Mouse (Mus musculus): ENCODE results near the gene Mdm2.
"Not testable (repeated sequence)": the region's sequence is repeated elsewhere in the genome, so short reads cannot be mapped to it uniquely, and the experiment has no call there.

Gene Mdm2

DNA sequence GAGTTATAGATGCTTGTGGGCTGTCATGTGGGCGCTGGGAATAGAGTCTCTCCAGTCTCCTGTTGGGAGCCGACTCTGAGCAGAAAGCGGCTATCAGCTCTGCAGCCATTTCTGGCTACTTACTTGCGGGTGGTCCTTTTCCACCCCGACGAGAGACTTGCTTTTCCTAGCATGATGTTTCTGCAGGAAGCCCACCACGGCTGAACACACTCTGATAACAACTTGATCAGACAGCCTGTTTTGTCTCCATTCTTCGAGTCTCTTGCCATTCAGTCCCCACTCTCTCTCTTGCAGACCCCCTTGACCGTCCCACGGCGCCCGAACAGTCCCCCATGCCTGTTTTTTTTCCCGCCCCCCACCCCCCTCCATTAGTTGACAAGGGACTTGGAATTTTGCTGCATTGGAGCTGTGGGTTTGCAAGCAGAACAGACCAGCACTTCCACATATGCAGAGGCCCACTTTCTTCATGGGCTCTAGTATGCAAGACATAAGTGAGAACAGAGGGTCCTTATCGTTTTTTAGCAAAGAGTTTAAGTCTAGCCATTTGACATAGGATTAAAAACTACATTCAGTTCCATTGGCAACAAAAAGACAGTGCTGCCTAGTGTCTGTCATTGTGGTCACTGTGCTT, 22.5 kb upstream of the Mdm2 start:
- no peak for DNase-seq (ENCODE audit: low spot score)

DNA sequence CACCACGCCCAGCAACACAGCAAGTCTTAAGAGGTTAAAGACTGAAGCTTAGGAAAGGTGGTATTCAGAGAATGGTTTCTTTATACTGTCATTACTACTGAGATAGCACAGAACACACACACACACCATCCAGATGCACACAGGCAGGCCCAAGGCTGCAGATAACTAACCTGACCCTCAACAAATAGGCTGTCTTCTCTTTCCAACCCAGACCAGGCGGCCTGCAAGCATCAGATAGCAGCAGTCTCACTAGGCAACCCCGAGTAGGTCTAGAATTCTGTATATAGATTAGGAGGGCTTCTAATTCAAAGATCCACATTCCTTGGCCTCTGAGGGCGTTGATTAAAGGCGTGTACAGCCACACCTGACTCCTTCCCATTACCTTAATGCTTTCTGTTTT, 21.6 kb upstream of the Mdm2 start:
- DNase-seq (ENCODE audit: low spot score) = no peak

DNA sequence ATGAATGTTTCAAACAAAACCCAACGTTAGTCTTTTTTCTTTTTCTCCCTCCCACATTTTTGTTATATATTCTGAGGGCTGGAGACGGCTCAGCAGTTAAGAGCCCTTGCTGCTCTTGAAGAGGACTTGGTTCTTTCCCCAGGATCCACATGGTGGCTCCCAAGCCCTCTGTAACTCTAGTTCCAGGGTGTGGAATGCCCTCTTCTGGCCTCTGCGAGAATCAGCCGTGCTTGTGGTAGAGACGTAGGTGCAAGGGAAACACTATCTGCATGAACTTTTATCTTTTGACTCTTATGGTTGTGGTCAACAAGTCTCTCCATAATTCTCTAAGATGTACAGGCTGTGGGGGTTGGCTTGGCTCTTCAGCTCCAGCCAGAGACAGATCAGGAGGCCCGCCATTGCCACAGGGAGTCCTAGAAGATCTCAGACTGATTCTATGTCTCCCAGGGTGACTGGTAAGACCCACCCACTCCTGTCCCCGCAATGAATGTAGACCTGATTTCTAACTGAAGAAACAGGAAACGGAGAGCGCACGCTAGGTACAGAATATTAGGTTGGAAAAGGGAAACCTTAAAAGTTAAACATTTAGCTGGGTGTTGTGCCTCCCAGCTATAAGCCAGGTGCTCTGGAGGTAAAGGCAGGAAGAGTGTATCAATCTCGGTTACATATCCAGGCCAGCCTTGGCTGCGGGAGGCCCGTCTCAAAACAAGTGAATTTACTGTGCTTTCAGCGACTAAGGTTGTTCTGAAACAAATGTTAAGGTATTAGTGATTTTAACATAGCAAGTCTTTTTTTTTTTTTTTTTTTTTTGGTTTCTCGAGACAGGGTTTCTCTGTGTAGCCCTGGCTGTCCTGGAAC, 20.9 kb upstream of the Mdm2 start:
- peak; percentile 63 for DNase-seq (ENCODE audit: low spot score)

DNA sequence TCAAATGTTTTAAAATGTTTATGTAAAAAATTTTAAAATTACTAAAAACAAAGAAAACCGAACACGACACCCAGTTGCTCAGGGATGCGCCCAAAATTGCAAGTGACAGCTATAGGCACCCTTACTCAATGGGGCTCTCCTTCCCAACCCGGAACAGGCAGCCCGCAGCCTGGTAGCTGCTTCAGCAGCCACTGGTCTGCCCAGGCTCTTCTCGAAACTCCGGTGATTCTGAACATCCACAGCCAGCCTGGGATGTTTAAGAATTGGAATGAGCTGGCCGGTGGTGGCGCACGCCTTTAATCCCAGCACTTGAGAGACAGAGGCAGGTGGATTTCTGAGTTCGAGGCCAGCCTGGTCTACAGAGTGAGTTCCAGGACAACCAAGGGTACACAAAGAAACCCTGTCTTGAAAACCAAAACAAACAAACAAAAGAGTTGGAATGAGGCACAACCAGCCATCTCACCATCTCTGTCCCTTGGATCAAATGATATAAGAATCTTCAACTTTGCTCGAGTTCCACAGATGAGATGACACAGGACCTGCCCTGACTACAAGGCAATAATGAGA, 20.2 kb upstream of the Mdm2 start:
- no peak for DNase-seq (ENCODE audit: low spot score)

DNA sequence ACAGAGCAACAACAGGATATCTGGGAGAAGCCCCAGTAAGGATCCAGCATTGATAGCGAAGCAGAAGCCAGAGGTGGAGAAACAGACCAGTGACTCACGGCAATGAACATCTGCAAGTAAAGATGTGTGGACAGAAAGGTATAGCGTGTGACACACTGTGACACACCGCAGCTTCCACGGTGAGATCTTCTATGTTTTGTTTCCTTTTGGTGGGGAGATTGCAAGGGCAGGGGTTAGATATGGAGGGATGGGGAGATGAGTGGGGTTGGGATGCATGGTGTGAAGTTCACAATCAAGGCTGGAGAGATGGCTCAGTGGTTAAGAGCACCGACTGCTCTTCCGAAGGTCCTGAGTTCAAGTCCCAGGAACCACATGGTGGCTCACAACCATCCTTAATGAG, 19.6 kb upstream of the Mdm2 start:
- DNase-seq (ENCODE audit: low spot score) = no peak

DNA sequence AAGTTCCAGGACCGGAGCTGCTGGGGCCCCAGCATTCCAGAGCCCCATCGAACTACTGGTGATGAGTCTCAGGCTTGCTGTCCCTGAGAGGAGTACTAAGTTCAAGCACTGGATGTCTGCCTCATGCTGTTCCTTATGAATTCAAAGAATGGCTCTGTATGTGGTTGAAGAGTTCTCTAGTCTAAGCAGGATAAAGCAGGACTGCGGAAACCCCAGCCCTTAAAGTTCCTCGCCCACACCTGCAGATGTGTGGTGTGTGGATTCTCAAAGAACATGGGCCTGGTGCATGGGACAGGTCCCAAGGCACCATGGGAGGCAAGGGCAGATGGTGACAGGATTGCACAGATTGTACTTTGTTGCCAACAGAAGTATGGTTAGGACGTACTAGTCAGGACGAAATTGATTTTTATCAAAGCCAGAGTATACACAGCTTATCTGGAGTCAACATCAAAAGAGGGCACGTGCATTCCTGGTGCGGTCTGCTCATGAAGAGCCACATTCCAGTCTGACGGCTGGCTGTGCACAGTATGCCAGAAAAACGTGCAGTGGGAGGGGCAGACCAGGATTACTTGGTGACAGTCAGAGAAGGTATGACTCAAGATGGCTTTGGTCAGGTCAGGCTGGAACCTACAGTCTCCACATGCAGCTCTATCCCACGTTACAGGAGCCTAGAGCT, 18.7 kb upstream of the Mdm2 start:
- no peak for DNase-seq (ENCODE audit: low spot score)

DNA sequence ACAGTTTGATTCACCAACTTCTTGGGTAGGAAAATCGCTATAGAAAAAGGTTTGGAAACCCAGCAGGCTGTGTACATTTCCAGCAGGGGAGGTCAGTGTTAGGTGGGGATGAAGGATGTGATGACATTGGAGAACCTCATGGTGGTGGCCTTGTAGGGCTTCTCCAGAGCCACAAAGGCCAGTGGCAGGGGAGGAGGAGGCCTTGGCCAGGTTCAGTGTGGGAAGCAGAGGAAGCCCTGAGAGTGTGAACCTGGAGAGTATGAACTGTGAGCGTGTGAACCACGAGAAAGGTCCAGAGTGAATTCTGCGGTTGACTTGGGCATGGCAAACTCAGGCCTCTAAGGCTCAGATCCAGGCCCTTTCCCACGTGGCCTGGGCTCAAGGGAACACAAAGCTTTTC, 18.0 kb upstream of the Mdm2 start:
- no peak for DNase-seq (ENCODE audit: low spot score)

DNA sequence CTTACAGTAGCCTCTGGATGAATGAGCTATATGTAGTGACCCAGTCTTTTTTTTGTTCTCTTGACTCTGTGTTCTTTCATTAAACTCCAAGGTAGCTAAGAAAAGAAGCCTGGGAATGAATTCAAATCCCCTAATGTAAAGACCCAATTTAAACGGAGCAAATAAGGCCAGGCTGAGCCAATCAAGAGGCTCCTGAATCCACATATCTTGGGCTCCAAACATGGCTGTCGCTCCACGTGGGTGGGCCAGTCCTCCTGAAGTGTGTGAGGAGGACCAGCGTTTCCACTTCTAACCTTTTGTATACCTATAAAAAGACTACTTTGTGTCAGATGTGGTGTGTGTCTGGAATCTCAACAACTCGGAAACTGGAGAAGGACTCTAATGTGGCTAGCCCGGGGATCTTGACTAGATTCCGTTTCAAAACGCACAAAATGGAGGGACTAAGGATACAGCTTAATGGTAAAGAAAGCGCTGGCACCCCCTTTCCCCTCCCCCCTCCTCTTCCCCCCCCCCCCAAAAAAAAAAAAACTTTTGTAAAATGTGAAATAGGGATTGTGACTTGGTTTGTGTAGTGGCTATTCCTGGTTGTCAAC, 17.1 kb upstream of the Mdm2 start:
- no peak for DNase-seq (ENCODE audit: low spot score)

DNA sequence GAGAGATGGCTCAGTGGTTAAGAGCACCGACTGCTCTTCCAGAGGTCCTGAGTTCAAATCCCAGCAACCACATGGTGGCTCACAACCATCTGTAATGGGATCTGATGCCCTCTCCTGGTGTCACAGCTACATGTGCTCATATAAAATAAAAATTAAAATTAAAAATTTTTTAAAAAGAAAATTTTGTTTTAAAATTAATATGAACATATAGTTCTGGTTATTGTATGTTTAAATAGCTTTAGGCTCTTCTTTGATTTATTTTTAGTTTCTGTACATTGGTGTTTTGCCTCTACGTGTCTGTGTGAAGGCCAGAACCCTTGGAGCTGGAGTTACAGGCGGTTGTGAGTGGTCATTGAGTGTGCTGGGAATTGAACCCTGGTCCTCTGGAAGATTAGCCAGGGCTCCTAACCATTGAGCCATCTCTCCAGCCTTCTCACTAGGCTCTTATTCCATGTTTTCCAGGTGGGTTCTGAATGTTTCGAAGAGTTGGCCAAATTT, 16.4 kb upstream of the Mdm2 start:
- DNase-seq (ENCODE audit: low spot score) = no peak

DNA sequence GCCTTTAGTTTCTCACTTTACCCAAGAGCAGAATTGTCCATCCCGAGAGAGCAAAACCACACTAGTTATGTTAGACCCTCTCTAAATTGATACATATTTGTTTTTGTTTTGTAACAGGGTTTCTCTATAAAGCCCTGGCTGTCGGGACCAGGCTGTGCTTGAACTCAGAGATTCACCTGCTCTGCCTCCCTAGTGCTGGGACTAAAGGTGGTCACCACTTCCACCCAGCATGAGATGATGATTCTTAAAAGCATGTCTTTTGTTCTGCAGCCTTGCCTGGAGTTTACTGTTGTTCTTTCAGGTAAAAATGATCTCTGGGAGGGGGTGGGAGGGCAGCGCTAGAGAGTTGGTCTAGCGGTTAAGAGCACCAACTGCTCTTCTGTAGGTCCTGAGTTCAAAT, 15.8 kb upstream of the Mdm2 start:
- DNase-seq (ENCODE audit: low spot score) = no peak

DNA sequence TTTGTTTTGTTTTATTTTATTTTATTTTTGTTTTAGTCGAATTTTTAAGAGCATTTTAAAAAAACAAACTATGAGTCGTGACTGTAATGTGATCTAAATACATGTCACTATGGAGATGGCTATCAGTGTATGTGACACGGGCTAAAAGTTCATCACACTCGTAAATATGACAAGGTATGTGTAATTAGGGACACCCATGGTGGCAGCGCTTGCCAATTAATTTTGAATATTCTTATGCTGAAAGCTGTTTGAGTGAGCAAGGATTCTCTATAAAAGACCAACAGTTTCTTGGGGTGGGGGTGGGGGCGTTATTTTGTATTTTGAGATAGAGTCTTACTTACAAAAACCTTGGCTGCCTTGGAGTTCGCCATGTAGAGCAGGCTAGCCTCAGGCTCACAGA, 15.1 kb upstream of the Mdm2 start:
- DNase-seq (ENCODE audit: low spot score) = no peak

DNA sequence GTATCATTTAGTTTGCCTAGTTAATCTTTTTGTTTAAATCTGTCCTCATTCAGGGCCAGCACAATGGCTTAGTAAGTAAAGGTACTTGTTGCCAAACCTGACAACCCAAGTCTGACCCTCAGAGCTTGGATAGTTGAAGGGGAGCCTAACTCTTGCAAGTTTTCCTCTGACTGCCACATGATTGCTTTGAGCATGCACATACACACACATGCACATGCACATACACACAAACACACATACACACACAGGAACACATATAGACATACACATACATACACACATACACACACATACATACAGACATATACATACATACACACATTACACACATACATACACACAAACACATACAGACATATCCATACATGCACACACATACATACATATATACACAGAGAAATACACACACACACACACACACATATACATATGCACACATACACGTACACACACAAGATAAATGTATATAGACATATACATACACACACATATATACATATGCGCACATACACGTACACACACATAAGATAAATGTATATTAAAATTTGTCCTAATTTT, 14.3 kb upstream of the Mdm2 start:
- DNase-seq (ENCODE audit: low spot score) = no peak

DNA sequence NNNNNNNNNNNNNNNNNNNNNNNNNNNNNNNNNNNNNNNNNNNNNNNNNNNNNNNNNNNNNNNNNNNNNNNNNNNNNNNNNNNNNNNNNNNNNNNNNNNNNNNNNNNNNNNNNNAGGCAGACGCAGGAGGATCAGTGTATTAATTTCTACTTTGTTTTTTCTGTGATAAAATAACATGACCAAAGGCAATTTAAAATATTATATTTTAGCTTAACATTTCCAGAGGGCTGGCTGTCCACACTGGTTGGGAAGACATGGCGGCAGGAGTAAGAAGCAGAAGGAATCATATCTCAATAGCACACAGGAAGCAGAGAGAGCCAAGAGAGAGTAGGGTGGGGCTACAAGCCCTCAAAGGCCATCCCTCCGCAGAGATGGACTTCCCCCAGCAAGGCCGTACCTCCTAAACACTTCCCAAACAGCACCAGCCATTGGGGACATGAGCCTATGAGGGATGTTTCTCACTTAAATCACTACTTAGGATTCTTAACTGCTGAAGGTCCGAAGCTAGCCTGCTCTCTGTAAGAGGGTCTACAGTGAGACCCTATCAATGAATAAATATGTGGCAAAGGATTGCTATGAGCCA, 13.7 kb upstream of the Mdm2 start:
- DNase-seq (ENCODE audit: low spot score) = no peak

DNA sequence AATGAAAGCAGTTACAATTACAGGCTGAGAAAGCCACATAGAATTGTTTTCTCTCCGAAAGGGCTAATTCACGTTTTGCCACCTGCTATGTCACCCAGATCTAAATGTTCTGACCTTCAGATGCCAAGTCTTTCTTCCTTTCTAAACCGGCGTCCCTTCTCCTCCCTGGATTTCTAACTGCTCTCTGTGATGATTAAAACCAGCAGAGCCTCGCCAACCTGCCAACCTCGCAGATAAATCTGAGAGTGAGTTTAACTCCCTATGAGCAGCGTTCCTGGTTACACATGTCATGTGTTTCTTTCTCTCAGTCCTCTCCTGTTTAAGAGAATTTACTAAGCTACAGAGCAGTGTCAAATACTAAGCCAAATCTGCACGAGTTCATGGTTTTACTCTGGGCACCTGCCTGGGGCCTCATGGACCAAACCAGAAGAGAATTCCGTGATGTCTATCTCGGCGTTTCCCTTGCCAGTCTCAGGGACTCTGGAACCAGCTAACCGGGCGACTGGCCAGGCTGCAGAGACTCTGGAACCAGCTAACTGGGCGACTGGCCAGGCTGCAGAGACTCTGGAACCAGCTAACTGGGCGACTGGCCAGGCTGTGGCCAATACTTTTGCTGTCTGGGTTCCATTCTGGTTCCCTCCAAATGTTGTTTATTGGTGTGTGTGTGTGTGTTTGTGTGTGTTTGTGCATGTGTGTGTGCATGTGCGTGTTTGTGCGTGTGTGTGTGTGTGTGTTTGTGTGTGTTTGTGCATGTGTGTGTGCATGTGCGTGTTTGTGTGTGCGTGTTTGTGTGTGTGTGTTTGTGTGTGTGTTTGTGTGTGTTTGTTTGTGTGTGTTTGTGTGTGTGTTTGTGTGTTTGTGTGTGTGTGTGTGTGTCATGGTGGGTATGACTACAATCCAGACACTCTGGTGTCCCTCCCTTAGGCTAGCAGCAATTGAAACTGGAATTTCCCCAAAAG, 7.9 kb upstream of the Mdm2 start:
- no peak for DNase-seq (ENCODE audit: low spot score)

DNA sequence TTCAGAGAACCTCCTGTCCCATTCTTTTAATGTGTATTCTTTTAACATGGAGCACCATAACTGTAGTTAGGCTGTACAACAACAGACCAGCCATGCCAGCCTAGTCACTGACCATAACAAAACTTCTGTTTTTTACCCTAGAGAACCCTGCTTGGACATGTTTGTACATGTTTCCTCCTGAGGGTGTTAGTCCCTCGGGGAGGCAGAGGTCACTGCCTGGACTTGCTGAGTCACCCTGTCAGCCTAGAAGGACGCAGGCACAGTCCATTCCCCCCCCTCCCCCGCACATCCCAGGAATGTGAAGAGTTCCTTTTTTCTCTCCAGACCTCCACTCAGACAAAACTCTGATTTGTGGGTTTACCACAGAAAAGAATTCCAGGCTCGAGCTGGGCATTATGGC, 7.0 kb upstream of the Mdm2 start:
- peak; percentile 78 for DNase-seq (ENCODE audit: low spot score)

DNA sequence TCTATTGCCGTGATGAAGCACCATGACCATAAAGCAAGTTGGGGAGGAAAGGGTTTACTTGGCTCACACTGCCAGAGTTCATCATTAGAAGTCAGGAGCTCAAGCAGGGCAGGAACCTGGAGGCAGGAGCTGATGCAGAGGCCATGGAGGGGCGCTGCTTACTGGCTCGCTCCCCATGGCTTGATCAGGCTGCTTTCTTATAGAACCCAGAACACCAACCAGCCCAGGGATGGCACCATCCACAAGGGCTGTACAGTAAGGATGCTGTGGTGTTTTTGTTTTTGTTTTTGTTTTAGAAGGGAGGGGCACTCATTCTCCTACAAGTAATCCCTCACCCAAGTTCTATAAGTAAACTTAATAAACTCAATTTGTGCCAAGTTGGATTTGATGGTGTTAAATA, 6.1 kb upstream of the Mdm2 start:
- no peak for DNase-seq (ENCODE audit: low spot score)

DNA sequence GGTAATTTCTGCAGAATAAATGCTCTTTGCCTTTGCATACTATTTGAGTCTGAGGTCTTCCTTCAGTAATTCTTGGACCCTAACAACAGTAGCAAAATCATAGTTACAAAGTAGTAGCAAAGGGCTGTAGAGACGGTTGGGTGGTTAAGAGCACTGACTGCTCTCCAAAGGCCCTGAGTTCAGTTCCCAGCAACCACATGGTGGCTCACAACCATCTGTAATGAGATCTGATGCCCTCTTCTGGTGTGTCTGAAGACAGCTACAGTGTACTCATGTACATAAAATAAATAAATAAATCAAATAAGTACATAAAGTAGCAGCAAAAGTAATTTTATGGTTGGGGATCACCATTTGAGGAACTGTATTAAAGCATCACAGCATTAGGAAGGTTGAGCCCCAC, 5.1 kb upstream of the Mdm2 start:
- not testable (repeated sequence) for DNase-seq (ENCODE audit: low spot score)

DNA sequence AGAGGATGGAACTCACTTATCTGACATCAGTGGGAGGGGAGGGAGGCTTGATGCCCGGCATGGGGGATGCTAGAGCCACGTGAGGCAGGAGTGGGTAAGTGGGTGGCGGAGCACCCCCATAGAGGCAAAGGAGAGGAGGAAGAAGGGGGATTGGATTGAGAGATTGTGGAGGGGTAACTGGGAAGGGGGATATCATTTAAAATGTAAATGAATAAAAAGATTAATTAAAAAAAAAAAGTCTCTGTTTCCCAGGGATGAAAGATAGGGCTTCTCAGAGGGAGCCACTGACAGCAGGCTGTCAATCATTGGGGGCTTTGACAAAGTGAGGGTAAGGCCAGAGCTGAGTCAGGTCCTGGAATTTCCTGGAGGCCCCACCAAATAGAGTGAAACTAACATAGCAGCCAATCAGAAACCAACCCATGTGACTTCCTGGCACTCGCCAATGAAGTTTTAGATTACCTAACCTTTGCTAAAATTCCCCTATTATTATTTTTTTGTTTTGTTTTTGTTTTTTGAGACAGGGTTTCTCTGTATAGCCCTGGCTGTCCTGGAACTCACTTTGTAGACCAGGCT, 4.5 kb upstream of the Mdm2 start:
- DNase-seq (ENCODE audit: low spot score) = no peak

DNA sequence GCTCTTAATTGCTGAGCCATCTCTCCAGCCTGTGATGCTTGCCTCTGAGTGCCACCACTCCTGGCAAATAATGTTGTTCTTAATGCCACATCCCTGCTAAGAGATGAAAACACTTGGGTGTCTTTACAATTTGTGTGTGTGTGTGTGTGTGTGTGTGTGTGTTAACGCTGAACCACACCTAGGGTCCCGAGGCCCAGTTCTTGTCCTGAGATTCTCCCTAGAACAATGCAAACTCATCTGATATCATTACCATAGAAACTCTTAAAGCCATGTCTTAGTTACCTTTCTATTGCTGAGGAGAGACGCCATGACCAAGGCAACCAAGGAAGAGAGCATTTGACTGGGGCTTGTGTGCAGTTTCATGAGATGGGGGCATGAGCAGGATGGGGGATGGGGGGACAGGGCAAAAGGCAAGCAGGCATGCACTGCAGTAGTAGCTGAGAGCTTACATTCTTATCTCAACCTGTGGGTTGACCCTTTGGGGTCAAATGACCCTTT, 3.5 kb upstream of the Mdm2 start:
- no peak for DNase-seq (ENCODE audit: low spot score)

DNA sequence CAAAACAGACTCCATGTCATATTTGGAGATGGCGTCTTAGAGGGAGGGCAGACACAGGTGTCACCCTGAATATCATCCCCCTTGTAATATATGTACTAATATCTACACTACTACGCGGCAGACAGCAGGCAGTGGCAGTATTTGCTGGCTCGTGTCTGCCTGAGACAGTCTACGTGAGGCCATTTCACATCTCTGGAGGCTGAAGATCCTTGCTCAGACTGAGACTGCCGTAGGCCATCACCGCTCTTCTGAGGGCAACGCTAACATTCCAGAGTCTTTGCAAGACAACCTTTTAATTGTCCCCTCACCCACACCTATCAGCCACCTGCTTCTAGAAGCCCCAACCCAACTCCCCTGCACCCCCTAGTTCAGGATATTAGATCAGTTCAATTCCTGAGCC, 2.9 kb upstream of the Mdm2 start:
- no peak for DNase-seq (ENCODE audit: low spot score)

All from embryo, embryonic 10.5 days (tissue).